Mouse (Mus musculus) heart, adult 2 months (tissue): Measurements from ENCODE around the gene Lama1.

ENCODE experiments used
- CTCF ChIP-seq: fragments of 200-600 bp; IDR thresholded peaks from 2 replicates; pipeline ENCODE4 v1.8.1; 2022; ENCODE audit warnings: antibody characterized with exemption, mild to moderate bottlenecking, moderate library complexity
- POLR2A ChIP-seq: fragments of 200-500 bp; IDR thresholded peaks from 2 replicates; pipeline ENCODE4 v1.6.1; 2011; ENCODE audit warnings: mild to moderate bottlenecking, low read depth, low read length, control low read depth; ENCODE audit not compliant: insufficient read depth

DNA sequence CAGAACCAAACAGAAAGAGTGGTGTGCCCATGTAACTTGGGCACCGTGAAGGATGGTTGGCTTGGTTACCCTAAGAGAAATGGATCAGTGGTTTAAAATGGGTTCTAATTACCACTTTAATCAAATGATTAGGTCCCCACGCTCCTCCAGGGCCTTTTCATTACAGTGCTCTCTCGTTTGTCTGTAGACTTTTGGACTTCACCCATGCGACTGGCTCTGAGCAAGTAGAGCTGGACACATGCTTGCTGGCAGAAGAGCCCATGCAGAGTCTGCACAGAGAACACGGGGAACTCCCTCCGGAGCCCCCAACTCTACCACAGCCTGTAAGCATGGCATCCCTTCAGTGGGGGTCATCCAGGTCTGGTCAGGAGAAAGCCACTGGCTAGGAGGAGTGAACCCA is 116.6 kb downstream of the Lama1 start:
- TF ChIP-seq CTCF, result no peak
- TF ChIP-seq POLR2A, result no peak
